Mouse (Mus musculus) forebrain, embryonic 12.5 days (tissue): ENCODE measurements around the gene Svs1. TPM values are rescaled to one million over a fixed set of nuclear protein-coding genes. Genes with fewer than 3 reads are reported as not detected.

Experiments used
- ATAC-seq: fragments of 200-750 bp; cut with Nextera tagmentation; 2 replicates; pipeline ENCODE4 v1.8.0; 2017; ENCODE audit warnings: moderate TSS enrichment; ENCODE audit not compliant: low FRiP score
- H3K27ac ChIP-seq: fragments of 300-500 bp; sonication (generic); 2 replicates; pipeline ENCODE4 v1.5.1; 2016; ENCODE audit warnings: mild to moderate bottlenecking
- H3K27me3 ChIP-seq: fragments of 300-500 bp; sonication (generic); 2 replicates; pipeline ENCODE4 v1.6.1; 2016; ENCODE audit warnings: mild to moderate bottlenecking
- H3K36me3 ChIP-seq: fragments of 300-500 bp; sonication (generic); replicated peaks from 2 replicates; pipeline ENCODE4 v1.6.1; 2016; ENCODE audit warnings: mild to moderate bottlenecking
- H3K4me1 ChIP-seq: fragments of 300-500 bp; sonication (generic); 2 replicates; pipeline ENCODE4 v1.6.1; 2016
- H3K4me2 ChIP-seq: fragments of 300-500 bp; sonication (generic); 2 replicates; pipeline ENCODE4 v1.6.1; 2016; ENCODE audit warnings: mild to moderate bottlenecking, moderate library complexity
- H3K4me3 ChIP-seq: fragments of 300-500 bp; sonication (generic); replicated peaks from 2 replicates; pipeline ENCODE4 v1.5.1; 2016; ENCODE audit warnings: mild to moderate bottlenecking
- H3K9ac ChIP-seq: fragments of 300-500 bp; sonication (generic); 2 replicates; pipeline ENCODE4 v1.6.1; 2016; ENCODE audit warnings: mild to moderate bottlenecking
- H3K9me3 ChIP-seq: fragments of 300-500 bp; sonication (generic); 2 replicates; pipeline ENCODE4 v1.6.1; 2016
- WGBS: fragments of 180-500 bp; shearing (Covaris S2); methylation state at CpG from one replicate; pipeline ENCODE4 v1.1.7; 2016; 5-methylcytosine and 5-hydroxymethylcytosine counted together
- polyA plus RNA-seq: library from polyadenylated mRNA; unstranded; fragments of >200 nt; fragmentation: Nextera tagmentation; extraction: Ambion mirVana; gene quantifications from 2 replicates; pipeline ENCODE4 v1.2.1, GENCODE M21; 2016

Svs1 gene
- polyA plus RNA-seq, 1 experiment from 2014 or later = not detected

- H3K9ac ChIP-seq = no peak overlapping the region
- ATAC-seq = no peak
These were observed 26.8 kb downstream of the Svs1 start for GRCm38 (mm10) chr6:49013458-49013857.

DNA sequence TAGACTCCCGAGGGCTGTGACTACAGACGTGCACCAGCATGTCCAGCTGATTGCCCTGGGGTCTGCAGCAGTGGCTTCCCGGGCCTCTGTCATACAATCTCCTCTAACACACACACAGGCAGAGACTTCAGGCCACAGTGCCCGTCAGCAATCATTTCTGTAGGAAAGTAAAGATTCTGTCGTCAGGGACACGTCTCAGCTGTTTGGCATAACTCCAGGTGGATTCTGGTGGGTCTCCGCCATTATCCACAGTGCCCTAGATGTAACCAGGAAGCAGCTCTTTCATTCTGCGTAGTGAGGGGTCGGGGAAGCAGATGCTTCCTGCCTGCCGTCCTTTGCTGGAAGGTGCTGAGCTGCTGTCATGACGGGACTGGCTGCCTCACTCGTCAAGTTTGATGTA, 30.5 kb downstream of the Svs1 start:
- Histone ChIP-seq H3K36me3 (no peaks in the 10 kb centered on the region), H3K9ac (no peak overlapping the region), H3K27ac (no peak overlapping the region), H3K4me1 (peaks cover 19% of the 10 kb centered on the region), H3K4me3 (no peak overlapping the region), H3K4me2 (no peak overlapping the region), H3K9me3 (no peaks in the 10 kb centered on the region), H3K27me3 (no peaks in the 10 kb centered on the region)
- ATAC-seq = no peak
- WGBS = 78% methylated on average over 12 of the region's 12 CpGs

More at GRCm38 (mm10) chr6:49013458-49013857, 26.8 kb downstream of the Svs1 start:
- Histone ChIP-seq H3K27me3 (no peaks in the 10 kb centered on the region), H3K4me3 (no peak overlapping the region), H3K36me3 (no peaks in the 10 kb centered on the region), H3K4me1 (peaks cover 8% of the 10 kb centered on the region), H3K27ac (no peak overlapping the region), H3K9me3 (no peaks in the 10 kb centered on the region), H3K4me2 (no peak overlapping the region)
- 93% methylated on average over 3 of the region's 3 CpGs for WGBS

- Histone ChIP-seq H3K27ac (no peak overlapping the region), H3K27me3 (no peaks in the 10 kb centered on the region), H3K4me1 (peaks cover 19% of the 10 kb centered on the region), H3K36me3 (no peaks in the 10 kb centered on the region), H3K9me3 (no peaks in the 10 kb centered on the region), H3K9ac (no peak overlapping the region), H3K4me2 (no peak overlapping the region), H3K4me3 (no peak overlapping the region)
- WGBS = 94% methylated on average over 1 of the region's 1 CpGs
- no peak for ATAC-seq
These were observed 32.7 kb downstream of the Svs1 start for GRCm38 (mm10) chr6:49019341-49019740.

- Histone ChIP-seq H3K4me3 (no peak overlapping the region), H3K4me1 (peaks cover 19% of the 10 kb centered on the region), H3K9me3 (no peaks in the 10 kb centered on the region), H3K27ac (peak overlapping the region; percentile 78), H3K27me3 (no peaks in the 10 kb centered on the region), H3K4me2 (peak overlapping the region; percentile 10; the same call in 1 of the 2 replicates), H3K9ac (no peak overlapping the region), H3K36me3 (no peaks in the 10 kb centered on the region)
- peak; percentile 87; the same call in 1 of the 2 replicates for ATAC-seq
- WGBS = 20% methylated on average over 14 of the region's 14 CpGs
These were observed 34.7 kb downstream of the Svs1 start for GRCm38 (mm10) chr6:49021141-49022012.

GRCm38 (mm10) chr6:49022384-49022783, 35.7 kb downstream of the Svs1 start:
- peaks cover 19% of the 10 kb centered on the region for H3K4me1 ChIP-seq
- H3K27ac ChIP-seq = 0 out of 2 replicates have a peak overlapping the region, but pooled peaks have one; percentile 32
- no peak for ATAC-seq
- no peaks in the 10 kb centered on the region for H3K9me3 ChIP-seq
- 81% methylated on average over 2 of the region's 2 CpGs for WGBS
- H3K9ac ChIP-seq = no peak overlapping the region
- no peaks in the 10 kb centered on the region for H3K27me3 ChIP-seq
- H3K4me3 ChIP-seq = no peak overlapping the region
- H3K36me3 ChIP-seq = no peaks in the 10 kb centered on the region
- H3K4me2 ChIP-seq = no peak overlapping the region

DNA sequence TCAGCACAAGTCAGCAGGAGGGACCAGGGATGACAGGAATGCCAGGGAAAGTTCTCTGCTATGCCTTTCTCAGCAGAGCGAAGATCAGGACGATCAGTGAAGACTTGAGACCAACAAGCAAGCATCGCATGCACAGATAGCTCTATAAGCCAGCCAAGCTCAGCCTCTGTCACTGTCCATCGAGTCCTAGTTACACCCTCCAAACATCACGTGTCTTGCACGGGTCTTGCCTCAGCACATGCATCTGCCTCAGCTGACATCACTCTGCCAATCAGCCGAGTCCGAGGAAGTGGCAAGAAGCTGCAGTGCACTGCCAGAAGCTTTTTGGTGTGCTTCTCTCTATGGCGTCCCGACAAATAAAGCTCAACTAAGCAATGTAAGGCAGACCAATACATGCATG, 36.7 kb downstream of the Svs1 start:
- H3K36me3 ChIP-seq = no peaks in the 10 kb centered on the region
- no peak overlapping the region for H3K4me3 ChIP-seq
- H3K9ac ChIP-seq = no peak overlapping the region
- peaks cover 19% of the 10 kb centered on the region for H3K4me1 ChIP-seq
- 87% methylated on average over 10 of the region's 10 CpGs for WGBS
- H3K27me3 ChIP-seq = no peaks in the 10 kb centered on the region
- no peak for ATAC-seq
- H3K9me3 ChIP-seq = no peaks in the 10 kb centered on the region
- no peak overlapping the region for H3K4me2 ChIP-seq
- H3K27ac ChIP-seq = no peak overlapping the region

DNA sequence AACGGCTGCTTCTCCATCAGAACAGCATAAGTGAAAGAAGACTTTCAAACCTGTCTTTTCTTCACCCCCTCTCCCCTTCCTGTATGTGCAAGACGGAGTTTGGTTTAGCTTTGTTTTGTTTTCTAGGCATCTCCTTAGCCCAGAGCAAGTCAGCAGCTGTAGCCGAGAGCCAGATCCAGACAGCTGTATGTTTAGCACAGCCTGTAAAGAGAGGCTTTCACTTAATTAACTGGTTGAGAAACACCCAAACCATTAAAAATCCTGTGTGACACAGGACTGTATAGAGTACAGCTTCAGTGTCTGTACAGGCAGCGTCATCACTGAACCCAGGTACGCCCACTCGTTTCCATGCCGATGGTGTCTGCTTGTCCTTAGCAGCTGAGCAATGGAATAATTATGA, 38.6 kb downstream of the Svs1 start:
- no peaks in the 10 kb centered on the region for H3K36me3 ChIP-seq
- no peak overlapping the region for H3K27ac ChIP-seq
- peaks cover 14% of the 10 kb centered on the region for H3K4me1 ChIP-seq
- H3K27me3 ChIP-seq = no peaks in the 10 kb centered on the region
- no peak overlapping the region for H3K4me3 ChIP-seq
- no peak overlapping the region for H3K4me2 ChIP-seq
- 77% methylated on average over 7 of the region's 7 CpGs for WGBS
- no peak for ATAC-seq
- H3K9ac ChIP-seq = no peak overlapping the region
- H3K9me3 ChIP-seq = no peaks in the 10 kb centered on the region

- Histone ChIP-seq H3K4me3 (no peak overlapping the region), H3K9me3 (no peaks in the 10 kb centered on the region), H3K27ac (no peak overlapping the region), H3K4me2 (no peak overlapping the region), H3K27me3 (no peaks in the 10 kb centered on the region), H3K9ac (no peak overlapping the region), H3K4me1 (peaks cover 3% of the 10 kb centered on the region; the same call in 1 of the 2 replicates), H3K36me3 (no peaks in the 10 kb centered on the region)
- no peak for ATAC-seq
- 89% methylated on average over 5 of the region's 5 CpGs for WGBS
These were observed 39.8 kb downstream of the Svs1 start for GRCm38 (mm10) chr6:49026496-49026895.

DNA sequence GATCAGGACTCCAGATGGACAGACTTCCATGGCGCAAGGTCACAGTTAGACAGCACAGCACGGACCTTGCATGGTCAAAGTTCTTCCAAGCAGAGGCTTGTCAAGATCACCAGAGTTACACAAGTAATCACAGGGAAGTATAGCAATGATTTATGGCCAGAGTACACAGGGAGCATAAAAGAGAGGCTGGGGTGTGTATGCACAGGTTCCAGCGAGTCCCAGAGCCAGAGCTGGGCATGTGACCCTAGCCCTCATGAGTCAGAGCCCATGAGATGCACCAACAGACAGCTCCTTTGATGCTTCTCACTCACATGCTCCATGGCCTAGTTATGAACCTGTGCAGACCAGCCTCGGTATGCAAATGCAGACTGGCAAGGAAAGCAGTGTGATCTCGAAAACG, 41.4 kb downstream of the Svs1 start:
- ATAC-seq = no peak
- Histone ChIP-seq H3K4me2 (no peak overlapping the region), H3K27ac (no peak overlapping the region), H3K4me3 (no peak overlapping the region), H3K4me1 (no peaks in the 10 kb centered on the region), H3K9ac (no peak overlapping the region), H3K9me3 (no peaks in the 10 kb centered on the region), H3K36me3 (no peaks in the 10 kb centered on the region), H3K27me3 (no peaks in the 10 kb centered on the region)
- 92% methylated on average over 6 of the region's 6 CpGs for WGBS

DNA sequence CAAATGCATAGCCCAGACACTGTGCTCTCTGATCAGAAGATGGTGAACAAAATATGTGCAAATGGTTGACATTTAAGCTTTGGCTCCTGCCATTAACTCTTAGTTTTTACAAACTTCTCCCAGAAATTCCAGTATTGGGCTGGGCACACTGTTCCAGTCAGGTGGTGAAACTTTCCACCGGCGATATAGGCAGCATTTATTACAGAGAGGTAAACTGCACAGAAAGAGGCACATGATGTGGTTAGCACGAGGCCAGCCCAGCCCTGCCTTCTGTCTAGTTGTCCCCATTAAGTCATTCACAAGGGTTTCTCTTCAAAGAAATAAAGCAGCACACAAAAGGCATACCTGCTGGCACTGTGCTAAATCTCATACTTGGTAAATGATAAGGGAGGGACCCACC, 42.0 kb downstream of the Svs1 start:
- Histone ChIP-seq H3K36me3 (no peaks in the 10 kb centered on the region), H3K27me3 (no peaks in the 10 kb centered on the region), H3K4me2 (no peak overlapping the region), H3K9ac (no peak overlapping the region), H3K27ac (no peak overlapping the region), H3K4me1 (no peaks in the 10 kb centered on the region), H3K9me3 (no peaks in the 10 kb centered on the region), H3K4me3 (no peak overlapping the region)
- WGBS = 78% methylated on average over 3 of the region's 3 CpGs
- no peak for ATAC-seq

DNA sequence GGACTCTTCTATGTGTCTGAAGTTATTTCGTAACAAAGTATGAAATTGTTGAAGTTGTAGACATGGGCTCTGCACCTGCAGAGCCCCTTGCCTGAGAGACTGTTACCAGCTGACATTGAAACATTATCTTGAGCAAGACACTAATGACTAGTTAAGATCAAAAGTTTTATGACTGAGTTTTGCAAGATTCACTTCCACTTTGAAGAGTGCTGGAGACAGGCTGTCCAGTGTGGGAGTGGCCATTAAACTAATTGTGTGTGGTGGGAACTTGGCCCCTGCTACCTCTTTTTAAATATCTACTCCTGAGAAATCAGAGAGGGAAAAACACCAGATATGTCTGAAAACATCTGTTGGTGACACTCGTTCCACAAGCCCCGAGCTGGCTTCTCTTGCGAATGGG, 44.6 kb downstream of the Svs1 start:
- Histone ChIP-seq H3K4me3 (no peak overlapping the region), H3K9ac (no peak overlapping the region), H3K36me3 (no peaks in the 10 kb centered on the region), H3K27me3 (peaks cover 7% of the 10 kb centered on the region), H3K4me2 (no peak overlapping the region), H3K4me1 (0 out of 2 replicates have a peak, but pooled peaks cover under 1% of the 10 kb centered on the region), H3K27ac (no peak overlapping the region), H3K9me3 (no peaks in the 10 kb centered on the region)
- WGBS = 89% methylated on average over 4 of the region's 4 CpGs
- no peak for ATAC-seq

GRCm38 (mm10) chr6:49032783-49033182, 46.1 kb downstream of the Svs1 start:
- H3K9ac ChIP-seq = no peak overlapping the region
- H3K4me3 ChIP-seq = no peak overlapping the region
- H3K9me3 ChIP-seq = no peaks in the 10 kb centered on the region
- H3K36me3 ChIP-seq = no peaks in the 10 kb centered on the region
- peaks cover 21% of the 10 kb centered on the region for H3K27me3 ChIP-seq
- no peak for ATAC-seq
- peaks cover 5% of the 10 kb centered on the region; the same call in 1 of the 2 replicates for H3K4me1 ChIP-seq
- H3K27ac ChIP-seq = no peak overlapping the region
- whole genome bisulfite sequencing = 54% methylated on average over 4 of the region's 4 CpGs
- no peak overlapping the region for H3K4me2 ChIP-seq
